Mouse (Mus musculus): Measurements from ENCODE around the gene Gm49322. TPM values are rescaled to one million over a fixed set of nuclear protein-coding genes. Genes with fewer than 3 reads are reported as not detected.
A peak's percentile ranks its signal among the peaks of the same experiment; 100 is the strongest.
"Not testable (repeated sequence)": the region's sequence is repeated elsewhere in the genome, so short reads cannot be mapped to it uniquely, and the experiment has no call there.

Gene Gm49322
- 1.5 TPM in 2 replicates for polyA plus RNA-seq (2015; fragmentation: Nextera tagmentation; extraction: Ambion mirVana)

- H3K9ac ChIP-seq: peak within 1 kb of the TSS; percentile 18
- H3K4me2 ChIP-seq: peak within 1 kb of the TSS; percentile 85
- not testable (repeated sequence) for H3K27me3 ChIP-seq; H3K9me3 ChIP-seq (replicated peaks); ATAC-seq (ENCODE audit: insufficient read depth)
- H3K4me3 ChIP-seq (replicated peaks): peak within 1 kb of the TSS; percentile 73; the same call in 1 of the 2 replicates
- H3K27ac ChIP-seq (replicated peaks): peak within 1 kb of the TSS; percentile 94
- peaks cover 82% of the 10 kb centered on the region for H3K4me1 ChIP-seq (replicated peaks)
- H3K36me3 ChIP-seq (replicated peaks): peaks cover 49% of the 10 kb centered on the region
- 65% methylated on average over 4 of the region's 4 CpGs for WGBS (ENCODE audit: insufficient replicate concordance)
Measured at GRCm38 (mm10) chr10:80605721-80606120, at the start of gene Gm49322. Gm49322 (plus strand) TSS chr10:80606021.

GRCm38 (mm10) chr10:80557346-80557965 lies 48.4 kb upstream of the Gm49322 start:
- WGBS (ENCODE audit: insufficient replicate concordance): 28% methylated on average over 5 of the region's 5 CpGs
- Histone ChIP-seq H3K4me2 (peak overlapping the region; percentile 10; the same call in 1 of the 2 replicates), H3K36me3 (replicated peaks) (no peaks in the 10 kb centered on the region), H3K4me3 (replicated peaks) (no peak overlapping the region), H3K27ac (replicated peaks) (peak overlapping the region; percentile 33; the same call in 1 of the 2 replicates), H3K27me3 (no peaks in the 10 kb centered on the region), H3K9me3 (replicated peaks) (no peaks in the 10 kb centered on the region), H3K4me1 (replicated peaks) (peaks cover 80% of the 10 kb centered on the region), H3K9ac (peak overlapping the region; percentile 15; the same call in 1 of the 2 replicates)
- no peak for ATAC-seq (ENCODE audit: insufficient read depth)

- Histone ChIP-seq H3K4me3 (replicated peaks) (peak overlapping the region; percentile 99), H3K4me1 (replicated peaks) (peaks cover 62% of the 10 kb centered on the region), H3K27ac (replicated peaks) (no peak overlapping the region), H3K4me2 (peak overlapping the region; percentile 86), H3K27me3 (no peaks in the 10 kb centered on the region), H3K9me3 (replicated peaks) (no peaks in the 10 kb centered on the region), H3K9ac (peak overlapping the region; percentile 39; the same call in 1 of the 2 replicates), H3K36me3 (replicated peaks) (no peaks in the 10 kb centered on the region)
- WGBS (ENCODE audit: insufficient replicate concordance): 82% methylated on average over 7 of the region's 7 CpGs
- ATAC-seq (ENCODE audit: insufficient read depth): no peak
Measured at GRCm38 (mm10) chr10:80559431-80559830, 46.4 kb upstream of the Gm49322 start.

- Histone ChIP-seq H3K9ac (peak overlapping the region; percentile 93), H3K27ac (replicated peaks) (peak overlapping the region; percentile 90), H3K27me3 (no peaks in the 10 kb centered on the region), H3K9me3 (replicated peaks) (no peaks in the 10 kb centered on the region), H3K4me3 (replicated peaks) (peak overlapping the region; percentile 99), H3K4me2 (peak overlapping the region; percentile 86), H3K4me1 (replicated peaks) (peaks cover 53% of the 10 kb centered on the region), H3K36me3 (replicated peaks) (peaks cover 7% of the 10 kb centered on the region)
- ATAC-seq (ENCODE audit: insufficient read depth): peak; percentile 10; the same call in 1 of the 2 replicates
- under 1% methylated on average over 13 of the region's 13 CpGs for WGBS (ENCODE audit: insufficient replicate concordance)
Measured at GRCm38 (mm10) chr10:80560621-80561020, 45.2 kb upstream of the Gm49322 start.

- Histone ChIP-seq H3K9me3 (replicated peaks) (no peaks in the 10 kb centered on the region), H3K4me2 (peak within 1 kb of the TSS; percentile 86), H3K27ac (replicated peaks) (peak within 1 kb of the TSS; percentile 90), H3K36me3 (replicated peaks) (peaks cover 13% of the 10 kb centered on the region), H3K4me1 (replicated peaks) (peaks cover 59% of the 10 kb centered on the region), H3K27me3 (no peaks in the 10 kb centered on the region), H3K4me3 (replicated peaks) (peak within 1 kb of the TSS; percentile 99), H3K9ac (peak within 1 kb of the TSS; percentile 93)
- ATAC-seq (ENCODE audit: insufficient read depth): peak; percentile 81
- under 1% methylated on average over 72 of the region's 72 CpGs for WGBS (ENCODE audit: insufficient replicate concordance)
Measured at GRCm38 (mm10) chr10:80561116-80561944, 44.5 kb upstream of the Gm49322 start, which contains the start of gene Rexo1. Rexo1 (minus strand) TSS chr10:80561560.

GRCm38 (mm10) chr10:80566375-80567092 lies 39.3 kb upstream of the Gm49322 start:
- Histone ChIP-seq H3K9ac (no peak overlapping the region), H3K4me1 (replicated peaks) (peaks cover 67% of the 10 kb centered on the region), H3K4me2 (no peak overlapping the region), H3K9me3 (replicated peaks) (no peaks in the 10 kb centered on the region), H3K27ac (replicated peaks) (peak overlapping the region; percentile 56), H3K27me3 (no peaks in the 10 kb centered on the region), H3K4me3 (replicated peaks) (no peak overlapping the region), H3K36me3 (replicated peaks) (peaks cover 40% of the 10 kb centered on the region)
- 34% methylated on average over 17 of the region's 17 CpGs for WGBS (ENCODE audit: insufficient replicate concordance)
- ATAC-seq (ENCODE audit: insufficient read depth): no peak

- peak overlapping the region; percentile 99 for H3K4me2 ChIP-seq
- no peaks in the 10 kb centered on the region for H3K27me3 ChIP-seq
- ATAC-seq (ENCODE audit: insufficient read depth): no peak
- H3K27ac ChIP-seq (replicated peaks): peak overlapping the region; percentile 97
- H3K36me3 ChIP-seq (replicated peaks): peaks cover 40% of the 10 kb centered on the region
- H3K9me3 ChIP-seq (replicated peaks): no peaks in the 10 kb centered on the region
- peak overlapping the region; percentile 44; the same call in 1 of the 2 replicates for H3K9ac ChIP-seq
- H3K4me3 ChIP-seq (replicated peaks): peak overlapping the region; percentile 93; the same call in 1 of the 2 replicates
- 91% methylated on average over 29 of the region's 29 CpGs for WGBS (ENCODE audit: insufficient replicate concordance)
- peaks cover 81% of the 10 kb centered on the region for H3K4me1 ChIP-seq (replicated peaks)
Measured at GRCm38 (mm10) chr10:80568876-80569275, 36.9 kb upstream of the Gm49322 start.

- Histone ChIP-seq H3K27me3 (no peaks in the 10 kb centered on the region), H3K9ac (peak overlapping the region; percentile 94), H3K4me2 (peak overlapping the region; percentile 99), H3K9me3 (replicated peaks) (no peaks in the 10 kb centered on the region), H3K36me3 (replicated peaks) (peaks cover 44% of the 10 kb centered on the region), H3K27ac (replicated peaks) (peak overlapping the region; percentile 97), H3K4me1 (replicated peaks) (peaks cover 89% of the 10 kb centered on the region), H3K4me3 (replicated peaks) (peak overlapping the region; percentile 93)
- peak; percentile 70 for ATAC-seq (ENCODE audit: insufficient read depth)
- WGBS (ENCODE audit: insufficient replicate concordance): 5% methylated on average over 10 of the region's 10 CpGs
Measured at GRCm38 (mm10) chr10:80569664-80570066, 36.2 kb upstream of the Gm49322 start.

- Histone ChIP-seq H3K27me3 (no peaks in the 10 kb centered on the region), H3K4me2 (peak overlapping the region; percentile 99), H3K9me3 (replicated peaks) (no peaks in the 10 kb centered on the region), H3K27ac (replicated peaks) (peak overlapping the region; percentile 97), H3K9ac (peak overlapping the region; percentile 94), H3K4me1 (replicated peaks) (peaks cover 96% of the 10 kb centered on the region), H3K4me3 (replicated peaks) (peak overlapping the region; percentile 93), H3K36me3 (replicated peaks) (peaks cover 47% of the 10 kb centered on the region)
- WGBS (ENCODE audit: insufficient replicate concordance): 19% methylated on average over 10 of the region's 10 CpGs
- 0 out of 2 replicates have a peak, but pooled peaks have one; percentile 9 for ATAC-seq (ENCODE audit: insufficient read depth)
Measured at GRCm38 (mm10) chr10:80570419-80570818, 35.4 kb upstream of the Gm49322 start.

GRCm38 (mm10) chr10:80570871-80571836 lies 34.7 kb upstream of the Gm49322 start:
- Histone ChIP-seq H3K9me3 (replicated peaks) (no peaks in the 10 kb centered on the region), H3K4me3 (replicated peaks) (peak overlapping the region; percentile 93), H3K27me3 (no peaks in the 10 kb centered on the region), H3K36me3 (replicated peaks) (peaks cover 40% of the 10 kb centered on the region), H3K27ac (replicated peaks) (peak overlapping the region; percentile 97), H3K4me1 (replicated peaks) (peaks cover 99% of the 10 kb centered on the region), H3K9ac (peak overlapping the region; percentile 94), H3K4me2 (peak overlapping the region; percentile 99)
- peak; percentile 47 for ATAC-seq (ENCODE audit: insufficient read depth)
- WGBS (ENCODE audit: insufficient replicate concordance): 10% methylated on average over 30 of the region's 30 CpGs
